Comparison of ENCODE assay signal across 17 mouse cellular contexts in the genomic region with DNA sequence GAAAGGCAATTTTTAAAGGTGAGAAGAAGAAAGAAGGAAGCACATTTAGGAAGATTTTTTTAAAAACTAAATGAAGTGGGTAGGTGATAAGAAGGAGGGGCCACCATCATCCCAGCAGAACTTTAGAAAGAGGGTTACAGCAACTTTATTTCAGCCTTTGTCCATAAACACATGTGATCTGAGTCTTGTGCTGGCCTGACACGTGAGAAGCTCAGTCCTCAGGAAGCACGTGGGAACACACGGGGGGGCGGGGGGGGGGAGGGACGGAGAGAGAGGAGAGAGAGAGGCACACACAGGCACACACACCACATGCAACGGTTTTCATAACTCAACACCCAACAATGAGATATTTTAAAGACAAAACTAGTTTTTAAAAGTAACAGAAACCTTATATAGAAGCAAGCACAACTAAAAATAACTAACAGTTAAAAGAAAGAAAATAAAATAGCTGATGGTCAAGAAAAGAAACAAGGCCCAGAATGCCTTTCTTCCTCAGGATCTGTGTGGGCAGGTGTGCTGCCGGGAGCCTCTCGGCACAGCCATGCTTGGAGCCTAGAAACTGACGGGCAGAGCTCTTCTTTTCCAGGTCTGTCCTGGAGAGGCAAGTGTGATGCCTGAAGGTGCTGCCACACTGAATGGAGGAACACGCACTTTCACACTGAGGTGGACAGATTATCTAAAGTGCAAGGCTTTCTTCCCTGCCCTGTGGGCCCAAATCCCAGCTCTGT. TPM values are rescaled to one million over a fixed set of nuclear protein-coding genes. Genes with fewer than 3 reads are reported as not detected.
A peak's percentile ranks its signal among the peaks of the same experiment; 100 is the strongest.
DNase-seq lines count a peak whose midpoint lies in the region; ATAC-seq and TF ChIP-seq lines count a peak whose summit lies in the region.
"Had no signal": no experiment of that assay in that cellular context is flagged by ENCODE, and none has a peak within 500 bp of the region (broad histone marks: within the 10 kb centered on the region; RNA-seq: fewer than 3 reads in every experiment).

No protein-coding gene starts in this region.

- TF ChIP-seq CTCF in lung, postnatal 0 days (IDR thresholded peaks at IDR 0.05) = no peak

- H3K4me2 ChIP-seq in heart, embryonic 12.5 days = no peak overlapping the region
- H3K4me2 ChIP-seq in lung, postnatal 0 days (replicated peaks; ENCODE audit: low read depth, low read length) = no peak overlapping the region
- H3K4me2 ChIP-seq in stomach, embryonic 16.5 days (ENCODE audit: low read depth, low read length) = no peak overlapping the region
- H3K4me2 ChIP-seq: midbrain, embryonic 15.5 days; neural tube, embryonic 12.5 days had no signal

- TF ChIP-seq EP300 in lung, postnatal 0 days (IDR thresholded peaks at IDR 0.05) = no peak

- WGBS in heart, embryonic 12.5 days = 48% methylated on average over 10 of the region's 10 CpGs
- 29% methylated on average over 9 of the region's 10 CpGs for WGBS in lung, postnatal 0 days
- 29% methylated on average over 10 of the region's 10 CpGs for WGBS in stomach, embryonic 16.5 days

- H3K4me1 ChIP-seq in heart, embryonic 12.5 days (replicated peaks) = peaks cover 22% of the 10 kb centered on the region
- no peaks in the 10 kb centered on the region for H3K4me1 ChIP-seq in lung, postnatal 0 days (ENCODE audit: insufficient read depth, low read depth, low read length)
- peaks cover 10% of the 10 kb centered on the region for H3K4me1 ChIP-seq in stomach, embryonic 16.5 days (ENCODE audit: control insufficient read depth, insufficient read depth, low read length)
- H3K4me1 ChIP-seq: neural tube, embryonic 12.5 days had no signal

- H3K27ac ChIP-seq in heart, embryonic 12.5 days (ENCODE audit: poor library complexity, severe bottlenecking) = no peak overlapping the region
- no peak overlapping the region for H3K27ac ChIP-seq in lung, postnatal 0 days (ENCODE audit: low read length)
- H3K27ac ChIP-seq in stomach, embryonic 16.5 days (ENCODE audit: low read length) = no peak overlapping the region
- H3K27ac ChIP-seq: midbrain, embryonic 15.5 days; neural tube, embryonic 12.5 days had no signal

- no peak overlapping the region for H3K4me3 ChIP-seq in heart, embryonic 12.5 days
- no peak overlapping the region for H3K4me3 ChIP-seq in lung, postnatal 0 days (ENCODE audit: low read depth, low read length)
- H3K4me3 ChIP-seq in stomach, embryonic 16.5 days (replicated peaks; ENCODE audit: low read length) = no peak overlapping the region
- H3K4me3 ChIP-seq: midbrain, embryonic 15.5 days; neural tube, embryonic 12.5 days had no signal

- H3K9ac ChIP-seq in heart, embryonic 12.5 days = no peak overlapping the region
- H3K9ac ChIP-seq in lung, postnatal 0 days (replicated peaks; ENCODE audit: low read depth) = no peak overlapping the region
- no peak overlapping the region for H3K9ac ChIP-seq in stomach, embryonic 16.5 days (ENCODE audit: low read length)
- H3K9ac ChIP-seq: midbrain, embryonic 15.5 days; neural tube, embryonic 12.5 days had no signal

- no peaks in the 10 kb centered on the region for H3K9me3 ChIP-seq in heart, embryonic 12.5 days (replicated peaks)
- H3K9me3 ChIP-seq in lung, postnatal 0 days (ENCODE audit: low read length) = no peaks in the 10 kb centered on the region
- H3K9me3 ChIP-seq in stomach, embryonic 16.5 days (replicated peaks; ENCODE audit: control insufficient read depth, low read length) = no peaks in the 10 kb centered on the region
- H3K9me3 ChIP-seq: midbrain, embryonic 15.5 days; neural tube, embryonic 12.5 days had no signal

- ATAC-seq in heart, embryonic 12.5 days (ENCODE audit: insufficient number of reproducible peaks, low FRiP score) = no peak
- no peak for ATAC-seq in lung, postnatal 0 days
- ATAC-seq in stomach, embryonic 16.5 days (ENCODE audit: insufficient read depth, low FRiP score) = peak; percentile 56; the same call in 1 of the 2 replicates
- ATAC-seq: midbrain, embryonic 15.5 days had no signal

- peak; percentile 7 to 12 for DNase-seq in heart, adult 18-20 months
- peak; percentile 18 for DNase-seq in lung, postnatal 0 days (ENCODE audit: low spot score)
- no peak for DNase-seq in lung, postnatal 10 days
- DNase-seq in kidney, postnatal 14 days = peak; percentile 16
- DNase-seq in right cerebral cortex, postnatal 25 days = no peak
- DNase-seq in layer of hippocampus, postnatal 36 days = no peak
- DNase-seq: cerebellum, postnatal 14 days; heart, postnatal 10 days; layer of hippocampus, adult 9-11 months; left cerebral cortex, postnatal 4 days; lung, postnatal 14 days; retina, postnatal 1 day had no signal

- no peaks in the 10 kb centered on the region for H3K27me3 ChIP-seq in heart, embryonic 12.5 days (replicated peaks)
- H3K27me3 ChIP-seq in lung, postnatal 0 days (replicated peaks; ENCODE audit: insufficient read depth, low read length) = no peaks in the 10 kb centered on the region
- no peaks in the 10 kb centered on the region for H3K27me3 ChIP-seq in stomach, embryonic 16.5 days (ENCODE audit: control insufficient read depth, insufficient read depth, low read length)
- H3K27me3 ChIP-seq: midbrain, embryonic 15.5 days; neural tube, embryonic 12.5 days had no signal

- no peaks in the 10 kb centered on the region for H3K36me3 ChIP-seq in heart, embryonic 12.5 days
- H3K36me3 ChIP-seq in lung, postnatal 0 days (ENCODE audit: insufficient read depth, low read length) = no peaks in the 10 kb centered on the region
- H3K36me3 ChIP-seq in stomach, embryonic 16.5 days (ENCODE audit: control insufficient read depth, insufficient read depth, low read length) = no peaks in the 10 kb centered on the region
- H3K36me3 ChIP-seq: midbrain, embryonic 15.5 days; neural tube, embryonic 12.5 days had no signal

RNA-seq across cellular contexts. Expression of gene Enthd1, which starts 43.1 kb away (rescaled TPM):
- total RNA-seq in heart, adult 18-20 months (2021) = not detected
- polyA plus RNA-seq in heart, embryonic 12.5 days (2016; fragmentation: Nextera tagmentation; extraction: Ambion mirVana) = not detected in 2 replicates
- not detected in 2 replicates for polyA plus RNA-seq in lung, postnatal 0 days (2015; fragmentation: Nextera tagmentation; extraction: Ambion mirVana)
- polyA plus RNA-seq in stomach, embryonic 16.5 days (2015; fragmentation: Nextera tagmentation; extraction: Ambion mirVana) = not detected in 2 replicates
- total RNA-seq in layer of hippocampus, postnatal 36 days (2021) = not detected
- total RNA-seq: gastrocnemius, postnatal 4 days; heart, postnatal 10 days had no signal
- polyA plus RNA-seq: midbrain, embryonic 15.5 days; neural tube, embryonic 12.5 days had no signal

RNA-seq across cellular contexts. Expression of gene Grap2, which starts 50.6 kb away (rescaled TPM):
- total RNA-seq in heart, adult 18-20 months (2021) = 1 to 10 TPM; 1.0 to 3.4 TPM
- 11.2 and 12.0 TPM in 2 replicates for polyA plus RNA-seq in heart, embryonic 12.5 days (2016; fragmentation: Nextera tagmentation; extraction: Ambion mirVana)
- 1.9 and 2.2 TPM in 2 replicates for polyA plus RNA-seq in lung, postnatal 0 days (2015; fragmentation: Nextera tagmentation; extraction: Ambion mirVana)
- 0.74 and 1.3 TPM in 2 replicates for polyA plus RNA-seq in stomach, embryonic 16.5 days (2015; fragmentation: Nextera tagmentation; extraction: Ambion mirVana)
- under 1 TPM; 0.07 to 0.08 TPM for total RNA-seq in layer of hippocampus, postnatal 36 days (2021)

Comparison
In these comparisons a context has a peak if more than half of its experiments do, and no peak if none do; other contexts are left out.
1. DNase-seq: peak in heart, adult 18-20 months (2 of 2), lung, postnatal 0 days (single experiment) and kidney, postnatal 14 days (single experiment); none in lung, postnatal 10 days (single experiment), right cerebral cortex, postnatal 25 days (single experiment) and layer of hippocampus, postnatal 36 days (0 of 2).